Mouse (Mus musculus) midbrain, postnatal 0 days (tissue): Measurements from ENCODE around the gene Kcnip1. TPM values are rescaled to one million over a fixed set of nuclear protein-coding genes. Genes with fewer than 3 reads are reported as not detected.

ENCODE experiments used
- ATAC-seq: fragments of 200-750 bp; cut with Nextera tagmentation; 2 replicates; pipeline ENCODE4 v1.8.0; 2017; ENCODE audit warnings: moderate number of reproducible peaks, mild to moderate bottlenecking, moderate TSS enrichment, moderate library complexity; ENCODE audit not compliant: low FRiP score
- DNase-seq: peaks from one replicate; pipeline ENCODE4 v3.0.0-alpha.2; 2015; ENCODE audit warnings: low spot score
- H3K27ac ChIP-seq: fragments of 300-500 bp; sonication (generic); 2 replicates; pipeline ENCODE4 v1.5.1; 2014; ENCODE audit warnings: low read depth, mild to moderate bottlenecking, low read length, mixed read lengths
- H3K27me3 ChIP-seq: fragments of 300-500 bp; sonication (generic); 2 replicates; pipeline ENCODE4 v1.6.1; 2014; ENCODE audit warnings: low read length, control low read depth, mixed read lengths; ENCODE audit not compliant: insufficient read depth
- H3K36me3 ChIP-seq: fragments of 300-500 bp; sonication (generic); 2 replicates; pipeline ENCODE4 v1.6.1; 2014; ENCODE audit warnings: low read length, control low read depth, mixed read lengths; ENCODE audit not compliant: insufficient read depth
- H3K4me1 ChIP-seq: fragments of 300-500 bp; sonication (generic); 2 replicates; pipeline ENCODE4 v1.6.1; 2014; ENCODE audit warnings: mild to moderate bottlenecking, control low read depth, antibody characterized with exemption, low read length, mixed read lengths; ENCODE audit not compliant: insufficient read depth
- H3K4me2 ChIP-seq: fragments of 300-500 bp; sonication (generic); 2 replicates; pipeline ENCODE4 v1.6.1; 2014; ENCODE audit warnings: low read depth, mild to moderate bottlenecking, low read length, mixed read lengths; ENCODE audit not compliant: poor library complexity, severe bottlenecking
- H3K4me3 ChIP-seq: fragments of 300-500 bp; sonication (generic); 2 replicates; pipeline ENCODE4 v1.5.1; 2014; ENCODE audit warnings: low read depth, mild to moderate bottlenecking, low read length, moderate library complexity
- H3K9ac ChIP-seq: fragments of 300-500 bp; sonication (generic); replicated peaks from 2 replicates; pipeline ENCODE4 v1.6.1; 2014; ENCODE audit warnings: mild to moderate bottlenecking, low read length, moderate library complexity, mixed read lengths; ENCODE audit not compliant: poor library complexity, severe bottlenecking
- H3K9me3 ChIP-seq: fragments of 300-500 bp; sonication (generic); 2 replicates; pipeline ENCODE4 v1.6.1; 2016; ENCODE audit warnings: low read length, control low read depth
- CTCF ChIP-seq: IDR thresholded peaks from 2 replicates; pipeline ENCODE4 v1.5.1; 2016; ENCODE audit warnings: antibody characterized with exemption, mild to moderate bottlenecking
- WGBS: fragments of 180-500 bp; shearing (Covaris S2); extraction: QIAGEN DNeasy Blood & Tissue Kit; methylation state at CpG from one replicate; pipeline ENCODE4 v1.1.7; 2014; 5-methylcytosine and 5-hydroxymethylcytosine counted together
- polyA plus RNA-seq: library from polyadenylated mRNA; unstranded; fragments of >200 nt; fragmentation: Nextera tagmentation; extraction: Ambion mirVana; gene quantifications from 2 replicates; pipeline ENCODE4 v1.2.1, GENCODE M21; 2015
- total RNA-seq: library from RNA; depleted of rRNA; stranded (reverse); fragments of >200 nt; gene quantifications from 2 replicates; pipeline ENCODE4 v1.2.3, GENCODE M21; 2014

Kcnip1 gene
- total and polyA plus RNA-seq, 2 experiments from 2014 or later: 93.8 to 145 TPM

DNA sequence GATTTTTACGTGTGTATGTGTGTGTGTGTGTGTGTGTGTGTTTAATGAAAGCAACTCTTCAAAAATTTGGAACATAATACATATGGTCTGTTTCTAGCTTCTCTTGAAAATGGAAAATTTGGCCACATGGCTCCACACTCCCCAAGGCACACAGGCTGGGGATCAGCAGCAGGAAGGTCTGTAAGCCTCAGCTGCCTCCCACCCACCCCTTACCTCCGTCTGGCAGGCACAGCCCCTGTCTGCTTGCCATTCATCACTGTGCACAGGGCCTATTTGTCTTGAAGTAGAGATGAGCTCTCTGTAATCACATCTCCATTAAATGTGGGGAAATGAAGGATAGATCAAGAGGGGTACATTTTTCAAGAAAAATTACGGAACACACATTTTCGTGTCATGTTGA lies 212.7 kb downstream of the Kcnip1 start:
- WGBS: 65% methylated on average over 4 of the region's 4 CpGs
- DNase-seq (no peak), ATAC-seq (no peak)

DNA sequence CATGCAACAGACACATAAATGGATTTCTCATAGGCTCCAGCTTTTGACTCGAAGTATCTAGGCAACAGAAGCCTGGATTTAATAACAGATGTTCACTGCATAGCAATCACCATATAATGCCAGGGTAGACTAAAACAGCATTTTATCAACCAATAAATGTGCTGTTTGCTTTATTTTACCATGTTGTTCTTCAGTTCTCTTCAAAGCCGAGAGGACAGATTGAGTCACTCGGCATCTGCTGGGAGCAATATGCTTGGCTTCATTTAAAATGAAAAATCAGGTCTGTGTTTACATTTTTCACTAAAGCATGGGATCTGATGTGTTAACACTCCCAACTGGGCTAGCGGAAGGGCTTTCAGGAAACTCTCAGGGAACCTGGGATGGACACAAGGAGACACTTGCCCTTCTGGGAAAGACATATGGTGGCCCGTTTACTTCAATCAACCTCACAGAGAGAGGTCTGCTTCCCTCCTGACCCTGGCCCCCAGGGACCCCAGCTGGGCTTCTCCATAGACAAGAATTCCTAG lies 220.3 kb downstream of the Kcnip1 start:
- H3K27ac ChIP-seq: 0 out of 2 replicates have a peak overlapping the region, but pooled peaks have one; percentile 18
- H3K36me3 ChIP-seq: no peaks in the 10 kb centered on the region
- DNase-seq (peak; percentile 48), ATAC-seq (no peak)
- no peak for TF ChIP-seq CTCF
- no peaks in the 10 kb centered on the region for H3K9me3 ChIP-seq
- no peak overlapping the region for H3K4me2 ChIP-seq
- 19% methylated on average over 5 of the region's 5 CpGs for WGBS
- H3K4me1 ChIP-seq: no peaks in the 10 kb centered on the region; the same call in 1 of the 2 replicates
- H3K27me3 ChIP-seq: no peaks in the 10 kb centered on the region
- no peak overlapping the region for H3K4me3 ChIP-seq
- no peak overlapping the region for H3K9ac ChIP-seq

More for the DNA sequence above, 212.7 kb downstream of the Kcnip1 start:
- H3K36me3 ChIP-seq: no peaks in the 10 kb centered on the region
- H3K27me3 ChIP-seq: no peaks in the 10 kb centered on the region
- peaks cover 3% of the 10 kb centered on the region; the same call in 1 of the 2 replicates for H3K4me1 ChIP-seq
- H3K9me3 ChIP-seq: no peaks in the 10 kb centered on the region
- H3K27ac ChIP-seq: no peak overlapping the region
- no peak overlapping the region for H3K4me3 ChIP-seq
- H3K9ac ChIP-seq: no peak overlapping the region
- H3K4me2 ChIP-seq: no peak overlapping the region
- TF ChIP-seq CTCF: no peak

DNA sequence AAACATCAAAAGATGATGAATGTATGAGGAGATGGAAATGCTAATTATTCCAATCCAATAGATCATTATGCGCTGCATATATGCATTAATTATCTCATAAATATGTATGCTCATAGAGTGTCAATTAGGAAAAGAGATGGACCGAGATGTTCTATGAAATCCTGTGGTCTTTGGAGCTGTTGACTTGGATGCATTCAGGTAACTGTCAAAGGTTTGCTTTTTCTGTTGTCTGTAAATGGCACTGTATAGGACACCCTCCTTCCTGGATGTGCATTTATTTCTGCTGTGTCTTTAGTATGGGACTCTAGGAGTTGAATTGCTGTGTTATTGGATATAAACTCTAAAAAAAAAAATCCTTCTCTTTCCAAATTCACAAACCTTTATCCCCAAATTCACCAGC lies 220.9 kb downstream of the Kcnip1 start:
- 45% methylated on average over 2 of the region's 2 CpGs for WGBS
- Histone ChIP-seq H3K36me3 (no peaks in the 10 kb centered on the region), H3K27ac (no peak overlapping the region; the same call in 1 of the 2 replicates), H3K4me3 (no peak overlapping the region), H3K9ac (no peak overlapping the region), H3K4me1 (no peaks in the 10 kb centered on the region; the same call in none of the 2 replicates), H3K4me2 (no peak overlapping the region), H3K9me3 (no peaks in the 10 kb centered on the region), H3K27me3 (no peaks in the 10 kb centered on the region)
- DNase-seq: no peak
- no peak for ATAC-seq
- TF ChIP-seq CTCF: no peak

DNA sequence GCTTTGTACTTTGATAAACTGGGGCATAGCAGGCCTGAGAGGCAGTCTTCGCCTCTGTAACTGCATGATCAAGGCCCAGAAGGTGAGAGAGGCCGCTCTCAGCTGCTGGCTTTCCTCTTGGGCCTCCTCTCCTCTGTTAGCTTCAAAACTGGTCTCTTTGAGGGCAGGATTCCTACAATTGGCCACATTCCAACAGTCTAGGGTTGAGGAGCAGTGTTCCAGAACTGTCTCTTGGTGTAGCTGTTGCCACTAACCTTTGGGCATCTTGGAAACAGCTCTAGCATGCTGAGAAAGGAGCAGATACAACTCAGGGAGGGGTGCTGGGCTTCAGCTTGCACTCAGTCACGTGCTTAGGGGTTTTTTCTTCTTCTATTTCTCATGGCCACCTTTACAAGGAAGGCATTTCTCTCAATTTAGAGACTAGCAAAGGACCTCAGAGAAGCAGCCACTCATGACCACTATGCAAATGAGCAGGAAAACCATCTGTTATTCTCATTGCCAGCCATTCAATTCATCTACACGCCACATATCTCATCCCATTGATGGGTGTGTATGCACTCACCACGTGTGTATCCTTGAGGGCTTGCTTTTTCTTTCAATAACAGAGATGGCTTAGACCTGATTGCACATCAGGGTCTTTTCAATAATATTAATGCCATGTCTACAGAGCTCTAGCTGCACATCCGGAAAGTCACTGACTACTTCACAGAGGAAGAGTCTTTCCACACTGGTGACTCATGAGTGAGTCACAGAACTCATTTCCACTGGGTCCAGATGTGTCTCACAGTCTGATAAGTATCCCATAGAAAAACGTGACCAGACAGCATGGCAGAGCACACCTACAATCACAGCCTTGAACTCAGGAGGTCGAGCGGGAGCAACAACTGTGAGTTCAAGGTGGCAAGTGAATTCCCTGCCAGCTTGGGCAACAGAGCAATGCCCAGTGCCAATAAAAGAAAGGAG lies 225.7 kb downstream of the Kcnip1 start:
- WGBS: 78% methylated on average over 9 of the region's 9 CpGs
- Histone ChIP-seq H3K4me1 (no peaks in the 10 kb centered on the region; the same call in 1 of the 2 replicates), H3K9me3 (no peaks in the 10 kb centered on the region), H3K4me2 (no peak overlapping the region), H3K27ac (no peak overlapping the region), H3K27me3 (no peaks in the 10 kb centered on the region), H3K4me3 (no peak overlapping the region), H3K9ac (no peak overlapping the region), H3K36me3 (no peaks in the 10 kb centered on the region)
- no peak for TF ChIP-seq CTCF
- DNase-seq (peak; percentile 30), ATAC-seq (no peak)

DNA sequence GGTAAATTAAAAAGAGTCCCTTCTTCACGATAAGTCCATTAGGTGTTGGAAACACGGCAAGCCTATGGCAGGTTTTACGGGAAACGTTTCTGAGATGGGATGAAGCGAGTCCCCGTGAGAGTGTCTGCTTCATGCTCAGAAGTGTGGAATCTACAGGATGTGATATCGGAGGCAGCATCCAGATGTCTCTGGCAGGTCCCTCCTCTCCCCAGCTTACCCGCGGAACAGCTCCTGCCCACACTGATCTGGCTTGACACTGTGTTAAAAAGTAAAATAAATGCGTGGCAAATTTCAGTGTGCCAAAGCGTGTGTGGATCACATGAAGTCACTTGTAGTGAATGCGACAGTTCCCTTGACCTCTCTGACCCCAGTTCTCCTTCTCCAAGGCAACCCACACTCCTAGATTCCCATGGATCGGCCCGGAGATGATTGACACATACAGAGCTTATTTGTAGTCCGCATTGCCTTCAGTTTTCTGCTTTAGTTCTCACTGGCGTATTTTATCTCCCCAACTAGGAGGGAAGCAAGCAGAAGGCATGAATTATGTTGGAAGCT lies 231.7 kb downstream of the Kcnip1 start:
- peak; percentile 23 for DNase-seq
- Histone ChIP-seq H3K9ac (no peak overlapping the region), H3K27ac (no peak overlapping the region), H3K36me3 (no peaks in the 10 kb centered on the region), H3K4me3 (no peak overlapping the region), H3K9me3 (no peaks in the 10 kb centered on the region), H3K4me1 (no peaks in the 10 kb centered on the region), H3K27me3 (no peaks in the 10 kb centered on the region), H3K4me2 (no peak overlapping the region)
- no peak for ATAC-seq
- 55% methylated on average over 16 of the region's 16 CpGs for WGBS
- TF ChIP-seq CTCF: no peak
